Mouse (Mus musculus) layer of hippocampus, adult 11-12 months (tissue): ENCODE data around the gene Per2.
"Not testable (repeated sequence)": the region's sequence is repeated elsewhere in the genome, so short reads cannot be mapped to it uniquely, and the experiment has no call there.

Experiments used
- DNase-seq: peaks from one replicate; pipeline ENCODE4 v3.0.0; 2022; ENCODE audit warnings: low spot score

The Per2 gene

GRCm38 (mm10) chr1:91459059-91459809, at the start of gene Per2:
Gene Per2 (minus strand): TSS chr1:91459324.
- DNase-seq = peak; percentile 100

GRCm38 (mm10) chr1:91504615-91505014, 45.5 kb upstream of the Per2 start:
- DNase-seq = no peak

DNA sequence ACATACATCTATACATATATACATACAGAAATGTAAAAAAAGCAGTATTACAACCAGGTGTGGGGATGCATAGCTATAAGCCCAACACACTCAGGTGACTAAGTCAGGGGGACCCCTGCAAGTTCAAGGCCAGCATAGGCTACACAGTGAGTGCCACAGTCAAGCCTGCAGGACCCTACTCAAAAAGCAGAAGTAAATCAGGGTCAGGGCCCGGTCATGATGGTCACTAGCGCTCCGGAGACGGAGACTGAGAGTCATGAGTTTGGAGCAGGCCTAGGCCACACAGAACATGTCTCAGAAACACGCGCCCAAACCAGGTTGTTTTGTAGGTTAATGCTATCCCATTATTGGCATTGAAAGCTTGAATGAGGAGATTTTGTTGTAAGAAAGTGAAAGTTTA, 39.5 kb upstream of the Per2 start:
- DNase-seq = no peak

DNA sequence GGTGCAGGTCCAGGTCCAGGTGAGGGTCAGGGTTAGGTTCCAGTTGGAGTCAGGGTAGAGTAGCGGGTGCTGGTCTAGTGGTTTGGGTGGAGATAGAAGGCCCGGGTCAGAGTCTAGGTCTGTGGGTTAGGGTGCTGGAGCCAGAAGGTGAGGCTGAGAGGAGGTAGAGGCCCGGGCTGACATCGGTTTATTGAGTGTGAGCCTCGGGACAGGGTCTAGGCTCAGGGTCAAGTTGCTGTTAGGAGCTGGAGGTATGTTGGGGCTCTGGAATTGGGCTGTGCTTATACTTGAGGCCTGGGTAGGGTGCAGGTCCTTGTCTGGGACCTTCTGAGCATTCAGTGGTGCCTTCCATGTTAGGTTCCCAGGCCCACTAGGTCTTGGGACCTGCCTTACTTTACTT, 36.2 kb upstream of the Per2 start:
- no peak for DNase-seq

DNA sequence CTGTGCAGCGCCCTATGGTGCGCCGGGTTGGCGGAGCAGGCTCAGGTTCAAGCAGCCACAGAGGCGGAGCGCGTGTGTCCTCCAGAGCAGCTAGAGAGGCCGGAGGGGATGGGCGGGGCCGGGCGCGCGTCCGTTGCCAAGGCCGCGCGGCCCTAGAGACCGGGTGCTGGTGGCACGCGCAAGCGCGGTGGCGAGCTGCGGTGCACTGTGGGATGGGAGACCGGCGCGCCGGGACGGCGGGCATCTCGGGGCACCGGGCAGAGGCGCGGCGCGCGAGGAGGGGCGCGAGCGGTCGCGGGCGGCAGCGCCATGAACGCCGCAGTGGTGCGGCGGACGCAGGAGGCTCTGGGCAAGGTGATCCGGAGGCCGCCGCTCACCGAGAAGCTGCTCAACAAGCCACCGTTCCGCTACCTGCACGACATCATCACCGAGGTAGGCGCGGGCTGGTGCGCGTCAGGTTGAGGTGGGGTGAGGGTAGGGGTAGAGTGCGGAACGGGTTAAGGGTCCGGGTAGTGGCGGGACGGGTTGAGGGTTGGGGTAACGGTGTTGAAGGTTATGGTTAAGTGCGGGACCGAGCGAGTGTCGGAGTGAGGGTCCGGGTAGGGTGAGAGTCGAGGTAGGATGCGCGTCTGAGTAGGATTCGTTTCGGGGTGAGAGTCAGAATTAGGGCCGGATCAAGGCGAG, 35.5 kb upstream of the Per2 start, which contains the start of gene Traf3ip1:
Traf3ip1 (plus strand) TSS at position 191 of the 684 bp plus-strand sequence.
- peak; percentile 93 for DNase-seq

GRCm38 (mm10) chr1:91493938-91494337, 34.8 kb upstream of the Per2 start:
- no peak for DNase-seq

GRCm38 (mm10) chr1:91492740-91493139, 33.6 kb upstream of the Per2 start:
- no peak for DNase-seq

GRCm38 (mm10) chr1:91490322-91490721, 31.2 kb upstream of the Per2 start:
- no peak for DNase-seq

DNA sequence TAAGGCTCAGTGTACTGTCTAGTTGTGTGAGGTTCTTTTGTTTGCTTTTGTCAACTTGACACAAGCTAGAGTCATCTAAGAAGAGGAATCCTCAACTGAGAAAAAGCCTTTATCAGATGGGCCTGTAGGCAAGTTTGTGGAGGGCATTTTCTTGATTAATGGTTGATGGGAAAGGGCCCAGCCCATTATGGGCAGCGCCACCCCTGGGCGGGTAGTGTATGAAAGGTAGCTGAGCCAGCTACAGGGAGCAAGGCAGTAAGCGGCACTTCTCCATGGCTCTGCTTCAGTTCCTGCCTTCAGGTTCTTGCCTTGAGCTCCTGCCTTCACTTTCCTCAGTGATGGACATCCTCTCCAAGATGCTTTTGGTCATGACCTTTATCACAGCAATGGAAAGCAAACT, 27.0 kb upstream of the Per2 start:
- DNase-seq = no peak

DNA sequence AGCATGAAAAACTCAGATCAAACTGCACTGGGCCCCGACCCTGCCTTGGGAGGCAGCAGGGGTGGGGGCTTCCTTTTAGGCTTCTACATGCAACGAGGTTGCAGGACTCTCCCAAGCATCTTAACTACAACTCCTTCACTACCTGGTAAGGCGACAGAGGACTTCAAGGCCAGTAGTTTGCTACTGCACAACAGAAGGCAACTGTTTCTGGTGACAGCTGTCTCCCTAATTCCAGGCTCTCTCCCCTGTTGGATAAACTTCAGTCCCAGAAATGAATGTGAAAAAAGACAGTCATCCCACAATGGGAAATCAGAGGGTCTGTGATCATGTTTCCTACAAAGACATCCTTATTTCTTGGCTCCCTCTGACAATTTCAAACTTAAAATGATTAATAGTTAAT, 26.3 kb upstream of the Per2 start:
- DNase-seq = no peak

GRCm38 (mm10) chr1:91484011-91484346, 24.9 kb upstream of the Per2 start:
- no peak for DNase-seq

DNA sequence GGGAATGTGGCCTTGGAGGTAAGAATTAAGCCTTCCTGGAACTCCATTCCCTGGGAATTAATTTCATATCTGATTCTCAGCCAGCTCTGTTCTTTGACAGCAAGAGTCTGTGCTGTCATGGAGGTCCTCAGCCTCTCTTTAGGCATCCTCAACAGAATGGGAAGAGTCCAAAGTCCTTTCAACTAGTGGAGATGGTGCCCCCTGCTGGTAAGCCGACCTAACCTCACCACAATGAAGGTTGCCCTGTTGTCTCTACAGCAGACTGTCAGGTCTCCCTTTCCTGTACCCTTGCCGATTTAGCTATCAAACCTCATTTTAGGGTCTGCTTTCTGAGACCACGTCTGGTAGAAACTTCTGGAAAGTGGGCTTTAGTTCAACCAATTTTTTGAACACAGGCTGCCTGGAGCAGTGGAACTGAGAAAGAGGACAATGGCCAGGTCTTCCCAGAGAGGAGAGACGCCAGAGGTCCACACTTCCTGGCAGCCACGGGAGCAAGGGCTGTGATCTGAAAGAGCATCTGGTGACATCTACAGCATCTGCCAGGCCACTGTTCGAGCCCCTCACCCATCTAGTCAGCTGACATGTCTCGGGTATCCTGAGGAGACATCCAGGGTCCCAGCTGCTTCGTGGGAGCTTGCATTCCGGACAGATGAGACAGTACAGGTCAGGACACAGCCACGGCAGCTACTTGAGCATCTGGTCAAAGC, 24.3 kb upstream of the Per2 start:
- peak; percentile 88 for DNase-seq

DNA sequence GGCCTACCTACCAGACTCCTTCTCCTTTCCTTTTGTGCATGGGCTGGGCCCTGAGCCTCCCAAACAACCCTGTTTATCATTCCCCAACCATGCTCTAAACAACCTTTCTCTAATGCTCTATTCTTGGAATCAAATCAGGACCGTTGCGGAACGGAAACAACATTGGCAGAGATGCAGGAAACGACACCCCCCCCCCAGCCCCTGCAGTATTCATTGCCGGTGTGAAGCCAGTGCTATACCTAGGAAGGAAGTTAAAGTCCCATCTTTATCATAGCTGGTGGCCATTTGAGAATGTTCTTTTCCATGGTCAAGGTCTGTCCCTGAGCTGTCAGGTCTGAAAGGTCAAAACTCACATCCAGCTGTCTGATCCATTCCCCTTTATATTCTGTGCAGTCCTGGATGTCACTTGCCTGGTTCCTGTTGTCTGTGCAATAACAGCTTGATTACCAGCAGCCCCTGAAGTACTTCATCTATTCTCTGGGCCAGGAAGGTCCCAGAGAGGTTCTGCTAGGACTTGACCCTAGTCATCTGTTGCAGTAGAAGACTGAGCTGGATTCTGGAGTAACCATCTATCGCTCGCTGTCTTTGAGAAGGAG, 23.6 kb upstream of the Per2 start:
- no peak for DNase-seq

DNA sequence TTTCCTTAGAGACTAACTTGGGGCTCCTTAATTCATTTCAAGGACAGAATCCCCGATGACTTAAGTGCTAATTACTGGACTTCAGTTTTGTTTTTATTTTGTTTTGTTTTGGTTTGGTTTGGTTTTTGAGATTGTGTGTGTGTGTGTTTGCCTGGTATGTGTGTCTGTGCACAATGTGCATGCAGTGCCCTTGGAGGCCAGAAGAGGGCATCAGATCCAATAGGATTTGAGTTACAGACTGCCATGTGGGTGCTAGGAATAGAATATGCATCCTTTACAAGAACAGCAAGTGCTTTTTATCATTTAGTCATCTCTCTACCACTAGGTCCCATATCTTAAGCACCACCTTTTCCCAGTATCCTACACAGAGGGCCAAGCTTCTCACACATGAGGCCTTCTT, 19.8 kb upstream of the Per2 start:
- DNase-seq = no peak

GRCm38 (mm10) chr1:91478145-91478544, 19.0 kb upstream of the Per2 start:
- not testable (repeated sequence) for DNase-seq

GRCm38 (mm10) chr1:91469888-91470419, 10.8 kb upstream of the Per2 start:
- no peak for DNase-seq

DNA sequence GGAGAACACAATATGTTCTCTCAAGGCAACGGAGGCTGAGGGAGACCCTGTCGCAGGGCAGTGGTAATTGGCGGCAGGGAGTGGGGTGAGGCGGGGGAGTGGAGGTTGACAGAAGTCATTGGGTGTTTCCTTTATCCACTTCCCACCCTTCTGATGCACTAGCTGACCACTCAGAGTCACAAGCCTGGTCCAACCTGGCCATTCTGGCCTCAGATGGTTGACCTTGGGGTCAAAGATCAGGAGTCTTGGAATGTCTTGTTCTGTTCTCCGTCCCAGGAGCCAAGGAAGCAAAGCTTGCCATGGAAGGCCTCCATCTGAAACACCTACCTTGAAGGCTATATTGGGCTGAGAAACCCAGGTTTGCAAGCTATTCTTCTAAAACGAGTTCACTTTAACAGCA, 7.1 kb upstream of the Per2 start:
- DNase-seq = no peak

- no peak for DNase-seq
These were observed 6.1 kb upstream of the Per2 start for GRCm38 (mm10) chr1:91465244-91465643.

GRCm38 (mm10) chr1:91464436-91464835, 5.3 kb upstream of the Per2 start:
- DNase-seq = no peak

DNA sequence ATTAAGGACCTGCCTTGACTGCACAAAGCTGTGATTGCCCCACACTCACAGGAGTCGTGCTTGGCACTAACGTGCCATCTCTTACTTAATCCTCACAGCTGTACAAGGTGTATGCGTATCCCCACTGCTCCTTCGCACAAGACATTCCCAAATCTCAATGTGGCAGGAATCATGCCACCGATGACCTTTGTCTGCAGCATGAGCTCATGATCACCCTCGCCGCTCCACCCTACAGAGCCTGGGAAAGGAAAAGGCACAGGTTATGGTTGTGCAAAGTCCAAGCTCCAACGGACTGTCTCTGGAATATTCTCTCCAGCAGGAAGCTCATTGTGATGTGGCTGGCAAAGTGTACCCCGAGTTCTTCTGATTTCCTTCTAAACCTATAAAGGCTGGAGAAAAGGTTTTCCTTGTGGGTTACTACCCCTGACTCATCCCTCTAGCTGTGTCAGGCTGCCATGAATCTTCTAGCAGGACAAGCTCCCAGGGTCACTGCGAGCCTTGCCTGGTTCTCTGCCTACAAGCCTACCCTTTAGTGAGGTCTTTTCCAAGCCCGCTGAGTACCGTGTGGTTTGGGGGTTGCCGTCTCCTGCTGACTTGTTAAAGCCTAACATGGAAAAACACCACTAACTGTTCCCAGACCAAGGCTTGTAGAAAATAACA, 4.3 kb upstream of the Per2 start:
- no peak for DNase-seq

- no peak for DNase-seq
These were observed 1.4 kb upstream of the Per2 start for GRCm38 (mm10) chr1:91460564-91460963.

GRCm38 (mm10) chr1:91460069-91460468, 945 bp upstream of the Per2 start:
- DNase-seq = no peak
